Mouse (Mus musculus) adrenal gland, adult (tissue): ENCODE results near the gene Mob3a.

Experiments used
- DNase-seq, 2 experiments: peaks; one replicate each; pipeline ENCODE4 v3.0.0; 2022 to 2023; ENCODE audit warnings: low spot score in 1 of 2; ENCODE audit not compliant: inconsistent age in 2 of 2

Mob3a gene

DNA sequence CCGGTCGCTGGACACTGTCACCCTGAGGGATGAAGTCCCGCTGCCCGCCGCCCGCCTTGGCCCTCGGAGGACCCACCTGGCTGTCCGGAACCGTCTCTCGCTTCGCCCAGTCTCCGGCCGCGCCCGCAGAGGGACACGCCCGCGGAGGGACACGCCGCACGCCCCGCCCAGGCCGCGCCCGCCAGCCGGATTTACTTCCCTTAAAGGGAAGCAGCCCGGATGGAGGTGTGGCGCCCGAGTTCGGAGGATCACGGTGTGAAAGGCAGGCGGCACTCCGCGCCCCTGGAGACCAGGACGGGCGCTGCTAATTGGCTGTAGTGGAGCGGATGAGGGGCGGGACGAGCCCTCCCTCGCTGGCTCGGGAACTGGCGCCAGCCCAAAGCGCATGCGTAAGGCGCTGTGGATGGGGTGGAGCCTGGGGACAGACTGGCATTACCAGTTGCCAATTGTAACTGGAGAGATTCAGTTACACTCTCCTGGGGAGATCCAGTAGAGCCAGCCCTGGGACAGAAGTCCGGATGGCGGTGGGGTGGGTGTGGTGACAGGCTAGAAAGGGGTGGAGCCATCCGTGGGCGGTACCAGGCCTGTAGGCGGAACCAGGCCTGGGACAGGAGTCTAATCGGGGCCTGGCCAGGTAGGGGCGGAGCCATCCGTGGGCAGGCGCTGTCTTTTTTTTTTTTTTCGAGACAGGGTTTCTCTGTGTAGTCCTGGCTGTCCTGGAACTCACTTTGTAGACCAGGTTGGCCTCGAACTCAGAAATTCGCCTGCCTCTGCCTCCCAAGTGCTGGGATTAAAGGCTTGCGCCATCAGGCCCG, at the start of gene Mob3a, which contains the start of gene Izumo4:
Gene Mob3a, minus strand, starts transcription at position 257 of the 815 bp plus-strand sequence.
Gene Izumo4, plus strand, starts transcription at position 464 of the 815 bp plus-strand sequence.
- peak; percentile 100 for DNase-seq

DNA sequence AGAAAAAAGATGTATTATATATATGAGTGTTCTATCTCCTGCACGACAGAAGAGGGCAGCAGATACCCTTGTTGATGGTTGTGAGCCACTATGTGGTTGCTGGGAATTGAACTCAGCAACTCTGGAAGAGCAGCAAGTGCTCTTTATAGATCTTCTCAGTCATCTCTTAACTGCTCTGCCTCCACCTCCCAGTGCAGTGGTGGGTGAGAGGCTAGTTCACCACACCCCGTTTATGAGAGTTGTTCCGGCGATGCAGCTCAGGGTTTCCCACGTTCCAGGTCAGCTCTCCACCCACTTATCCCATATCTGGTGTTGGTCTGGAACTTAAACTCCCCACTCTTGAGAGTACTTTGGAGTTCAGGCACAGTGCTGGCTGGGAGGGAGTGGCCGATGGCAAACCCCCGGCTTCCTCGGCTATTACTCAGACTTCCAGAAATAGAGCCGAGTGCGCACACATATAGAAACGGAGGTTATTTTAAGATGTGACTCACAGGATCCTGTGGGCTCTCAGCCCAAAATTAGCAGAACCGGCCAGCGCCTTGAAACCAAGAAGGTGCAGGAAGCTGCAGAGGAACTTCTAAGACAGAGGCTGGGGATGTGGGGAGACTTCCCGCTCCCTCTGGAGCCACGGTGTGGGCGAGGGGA, 49.5 kb upstream of the Mob3a start:
- peak; percentile 82 to 92 for DNase-seq

DNA sequence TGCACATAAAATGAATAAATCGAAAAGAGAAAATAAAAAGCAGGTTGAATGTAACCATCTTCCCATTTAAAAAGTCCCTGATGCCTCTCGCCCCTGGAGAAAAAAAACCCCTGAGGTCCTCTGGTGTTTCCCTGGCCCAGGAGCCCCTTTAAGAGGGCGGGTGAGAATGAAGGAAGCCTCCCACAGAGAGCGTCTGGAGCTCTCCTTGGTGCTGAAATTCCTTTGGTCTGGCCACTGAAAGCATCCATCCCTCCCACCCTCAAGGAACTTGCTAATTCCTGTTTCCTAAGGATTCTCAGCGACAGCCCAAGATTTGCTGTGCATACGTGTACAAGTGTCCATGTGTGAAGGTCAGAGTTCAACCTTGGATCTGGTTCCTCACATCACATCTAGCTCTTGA, 46.8 kb upstream of the Mob3a start:
- peak; percentile 55 to 85 for DNase-seq

DNA sequence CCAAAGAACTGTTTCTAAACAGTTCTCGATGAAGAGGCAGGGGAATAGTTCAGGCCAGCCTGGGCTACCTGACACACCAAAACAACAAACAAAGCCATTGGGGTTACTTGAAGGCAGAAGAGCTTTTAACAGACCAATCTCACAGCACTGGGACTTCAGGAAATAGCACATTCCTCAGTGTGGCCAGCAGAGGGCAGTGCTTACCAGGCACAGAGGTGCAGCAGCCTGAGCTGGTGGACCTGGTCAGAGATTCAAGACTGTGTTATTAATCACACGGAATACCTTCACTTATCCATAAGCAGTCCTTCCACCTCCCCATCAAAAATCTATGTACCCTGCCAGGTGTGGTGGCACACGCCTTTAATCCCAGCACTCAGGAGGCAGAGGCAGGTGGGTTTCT, 45.6 kb upstream of the Mob3a start:
- peak; percentile 80 to 92 for DNase-seq

DNA sequence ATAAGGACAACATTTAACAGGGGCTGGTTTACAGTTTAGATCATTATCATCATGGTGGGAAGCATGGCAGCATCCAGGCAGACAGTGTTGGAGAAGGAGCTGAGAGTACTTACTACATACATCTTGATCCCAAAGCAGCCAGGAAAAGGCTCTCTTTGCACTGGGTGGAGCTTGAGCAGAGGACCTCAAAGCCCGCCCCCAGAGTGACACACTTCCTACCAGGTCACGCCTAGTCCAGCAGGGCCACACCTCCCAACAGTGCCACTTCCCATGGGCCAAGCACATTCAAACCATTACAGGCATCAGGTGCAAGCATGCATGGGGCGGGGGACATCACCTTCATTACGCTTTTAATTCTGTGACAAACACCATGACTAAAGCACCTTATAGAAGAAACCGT, 42.5 kb upstream of the Mob3a start:
- DNase-seq = peak; percentile 72 to 87

DNA sequence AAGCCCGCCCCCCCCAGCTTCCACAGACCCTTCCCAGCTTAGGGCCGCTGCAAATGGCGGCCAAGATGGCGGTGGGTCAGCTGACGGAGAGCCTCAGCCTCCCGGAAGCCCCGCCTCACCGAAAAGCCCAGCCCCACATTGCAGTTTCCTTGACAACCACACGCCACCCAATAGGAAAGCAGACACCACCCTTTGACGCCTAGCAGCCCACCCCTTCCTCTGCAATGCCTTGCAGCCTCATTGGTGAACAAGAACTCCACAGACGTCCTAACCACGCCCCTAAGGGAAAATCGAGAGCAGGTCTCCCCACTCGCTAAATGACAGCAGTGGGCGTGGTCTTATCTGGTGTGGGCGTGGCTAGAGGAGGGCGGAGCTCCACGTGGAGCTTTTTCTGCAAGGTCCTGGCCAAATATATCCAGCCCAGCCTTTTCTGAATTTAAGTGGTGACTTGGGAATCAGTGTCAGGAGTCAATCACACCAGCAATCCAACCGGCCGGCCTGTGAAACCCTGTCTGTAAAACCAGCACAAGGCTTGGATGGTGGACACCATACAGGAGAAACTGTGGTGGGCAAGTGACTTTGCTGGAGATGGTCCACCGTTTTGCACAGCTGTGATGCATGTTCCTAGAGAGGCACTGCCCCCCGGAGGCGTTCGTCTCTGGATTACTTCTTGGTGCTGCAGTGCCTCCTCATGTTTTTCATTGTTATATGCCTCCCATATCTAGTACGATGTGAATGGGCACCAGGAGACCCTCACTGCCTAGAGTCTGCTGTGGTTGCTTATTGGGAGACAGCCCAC, 40.6 kb upstream of the Mob3a start, which contains the start of gene Ap3d1:
Gene Ap3d1, minus strand, starts transcription at position 85 of the 799 bp plus-strand sequence.
- peak; percentile 99 to 100 for DNase-seq

DNA sequence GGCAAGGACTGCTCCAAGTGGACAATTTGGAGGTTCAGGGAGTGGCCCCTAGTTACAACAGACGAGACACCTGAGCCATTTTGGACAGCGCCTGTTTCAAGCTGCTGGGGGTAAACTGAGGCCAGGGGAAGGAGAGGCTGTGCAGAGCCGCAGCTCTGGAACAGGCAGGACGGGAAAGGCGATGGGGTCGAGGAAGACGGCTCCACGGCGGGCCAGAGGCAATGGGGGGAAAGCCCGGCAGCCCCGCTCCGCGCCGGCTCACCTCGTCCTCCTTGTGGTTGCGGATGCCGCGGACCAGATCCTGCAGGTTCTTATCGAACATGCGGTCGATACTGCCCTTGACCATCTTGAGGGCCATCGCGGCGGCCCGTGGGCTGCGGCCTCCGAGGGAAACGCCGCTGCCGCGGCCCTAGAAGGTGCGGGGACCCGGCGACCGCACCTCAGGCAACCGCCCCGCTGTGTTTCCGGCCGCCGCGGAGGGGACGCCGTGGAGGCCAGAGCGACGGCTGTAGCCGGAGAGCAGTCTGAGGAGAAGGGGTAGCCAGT, 39.9 kb upstream of the Mob3a start:
- no peak for DNase-seq

DNA sequence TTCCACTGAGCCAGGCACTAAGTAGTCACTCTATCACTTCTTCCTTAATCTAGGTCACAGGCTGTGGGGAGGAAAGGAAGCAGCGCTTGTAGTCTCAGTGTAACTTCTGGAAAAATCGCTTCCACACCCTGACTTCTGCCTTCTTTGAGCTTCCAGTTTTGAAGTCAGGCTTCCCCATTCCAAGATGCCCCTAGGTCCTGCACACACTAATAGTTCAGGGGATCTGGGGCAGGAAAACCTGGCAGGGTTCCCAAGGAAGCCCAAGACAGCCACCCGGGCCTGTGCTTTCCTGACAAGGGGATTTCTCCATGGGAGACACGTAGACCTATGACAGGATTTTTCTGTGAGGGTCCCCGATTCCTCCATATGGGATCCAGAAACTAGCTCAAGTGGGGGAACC, 39.4 kb upstream of the Mob3a start:
- peak; percentile 52 to 85 for DNase-seq

DNA sequence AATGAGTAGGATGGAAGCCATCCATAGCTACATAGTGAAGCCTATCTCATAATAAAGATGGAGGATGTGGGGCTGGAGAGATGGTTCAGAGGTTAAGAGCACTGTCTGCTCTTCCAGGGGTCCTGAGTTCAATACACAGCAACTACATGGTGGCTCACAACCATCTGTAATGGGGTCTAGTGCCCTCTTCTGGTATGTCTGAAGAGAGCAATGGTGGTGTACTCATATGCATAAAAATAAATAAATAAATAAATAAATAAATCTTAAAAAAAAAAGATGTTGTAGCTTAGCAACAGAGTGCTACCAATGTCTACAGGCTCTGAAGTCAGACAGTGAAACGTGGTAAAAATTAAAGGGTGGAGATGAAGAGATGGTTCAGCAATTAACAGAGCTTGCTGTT, 36.9 kb upstream of the Mob3a start:
- no peak for DNase-seq

DNA sequence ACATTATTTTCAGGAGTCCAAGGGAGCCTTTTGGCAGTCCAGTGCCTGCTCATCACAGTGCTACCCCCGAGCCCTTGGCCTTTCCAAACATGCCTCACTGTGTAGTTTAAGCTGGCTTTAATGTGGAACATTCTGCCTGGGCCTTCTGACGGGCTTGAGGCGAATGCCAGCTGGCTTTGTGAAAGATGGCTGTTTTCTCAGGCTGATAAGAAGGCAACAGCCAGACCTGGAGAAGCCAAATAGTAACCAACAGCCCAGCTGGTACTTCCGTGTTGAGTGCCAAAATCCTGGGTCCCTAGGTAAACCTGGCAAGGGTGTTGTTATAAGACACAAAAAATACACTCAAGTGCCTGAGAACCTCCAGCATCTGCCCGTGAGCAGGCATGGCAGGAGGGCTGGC, 35.0 kb upstream of the Mob3a start:
- DNase-seq = peak; percentile 63 to 82

DNA sequence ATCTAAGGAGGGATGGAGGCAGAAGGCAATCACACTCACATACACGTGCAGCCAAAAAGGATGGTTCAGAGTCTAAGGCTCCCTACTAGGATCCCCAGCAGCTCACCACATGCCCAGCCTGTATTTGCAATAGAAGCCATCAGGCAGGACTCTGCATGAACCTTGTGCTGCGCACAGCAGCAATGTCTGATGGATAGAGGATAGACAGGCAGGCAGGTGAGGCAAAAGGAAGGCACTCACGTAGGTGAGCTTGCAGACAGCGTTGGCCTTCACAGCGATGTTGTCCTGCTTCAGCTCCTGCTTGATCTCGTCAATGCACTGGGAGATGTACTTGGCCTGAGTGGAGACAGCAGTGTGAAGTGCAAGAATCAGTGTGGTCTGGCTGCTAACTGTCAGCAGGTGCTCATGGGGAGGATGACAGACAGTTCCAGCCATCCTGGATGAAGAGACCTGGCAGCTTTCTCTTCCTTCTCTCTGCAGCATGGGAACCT, 30.9 kb upstream of the Mob3a start:
- DNase-seq = no peak

DNA sequence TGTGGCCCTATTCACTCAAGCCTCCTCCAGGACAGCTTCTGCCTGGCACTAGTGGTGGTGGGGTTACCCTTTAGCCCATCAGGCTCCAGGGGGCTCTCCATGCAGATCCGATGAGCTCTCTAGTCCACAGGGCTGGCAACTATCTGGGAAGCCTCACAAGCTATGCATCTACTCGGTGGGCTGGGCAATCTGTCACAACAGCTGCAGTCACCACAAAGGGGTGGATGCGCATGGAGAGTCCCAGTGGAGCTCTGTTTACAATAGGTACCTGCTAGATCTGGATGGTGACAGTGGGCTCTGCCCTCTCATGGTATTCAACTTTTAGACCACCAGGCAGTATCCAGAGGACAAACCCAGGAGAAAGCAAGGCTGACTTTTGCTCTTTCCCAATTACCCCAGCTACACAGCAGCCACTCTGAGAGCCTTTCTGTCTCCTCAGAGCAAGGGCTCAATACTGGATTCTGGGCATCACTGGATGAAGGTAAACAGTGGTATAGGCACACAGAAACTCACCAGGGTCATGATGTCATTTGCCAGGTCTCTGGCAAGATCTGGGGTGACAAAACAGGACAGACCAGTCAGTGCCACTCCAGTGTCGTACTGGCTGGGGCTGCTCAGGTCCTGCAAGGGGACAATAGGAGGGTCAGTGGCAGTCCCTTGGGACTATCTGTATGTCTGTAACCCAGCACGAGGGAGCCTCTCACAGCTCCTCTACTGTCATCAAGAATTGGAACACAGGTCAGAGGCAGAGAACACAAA, 25.8 kb upstream of the Mob3a start:
- no peak for DNase-seq

DNA sequence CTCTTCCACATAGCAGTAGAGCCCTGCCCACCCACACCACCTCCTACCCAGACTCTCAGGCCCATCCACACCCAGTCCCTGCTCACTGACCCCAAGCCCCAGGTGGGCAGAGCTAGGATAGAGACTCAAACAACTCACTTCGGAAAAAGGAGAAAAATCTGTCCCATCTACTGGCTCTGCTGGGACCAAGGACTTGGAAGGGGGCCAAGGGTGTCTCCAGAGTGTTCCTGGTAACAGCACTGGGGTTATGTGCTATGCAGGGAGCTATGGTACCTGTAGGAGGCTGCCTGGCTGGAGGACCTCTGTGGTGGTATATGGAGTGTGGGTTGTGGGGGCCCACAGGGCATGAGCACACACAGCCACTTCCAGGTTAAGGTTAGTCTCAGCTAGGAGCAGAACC, 15.5 kb upstream of the Mob3a start:
- peak; percentile 59 to 80 for DNase-seq

DNA sequence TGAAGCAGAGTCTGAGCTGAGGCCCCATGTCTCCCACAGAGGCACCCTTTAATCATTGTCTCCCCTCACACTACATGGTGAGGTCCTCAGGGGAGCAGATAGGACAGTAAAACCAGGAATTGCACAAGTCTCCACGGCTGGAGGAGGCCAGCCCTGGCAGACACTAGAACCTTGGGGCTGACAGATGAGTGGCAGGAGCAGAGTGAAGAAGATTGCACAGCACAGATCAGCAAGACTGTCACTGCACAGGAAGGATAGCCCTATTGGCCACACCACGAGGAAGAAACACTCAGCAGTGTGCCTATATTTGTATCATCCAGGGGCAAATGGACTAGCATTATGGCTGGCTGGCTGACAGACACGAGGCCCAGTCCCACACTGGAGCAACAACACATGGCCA, 9.1 kb upstream of the Mob3a start:
- DNase-seq = peak in 1 of 2 experiments; percentile 69

DNA sequence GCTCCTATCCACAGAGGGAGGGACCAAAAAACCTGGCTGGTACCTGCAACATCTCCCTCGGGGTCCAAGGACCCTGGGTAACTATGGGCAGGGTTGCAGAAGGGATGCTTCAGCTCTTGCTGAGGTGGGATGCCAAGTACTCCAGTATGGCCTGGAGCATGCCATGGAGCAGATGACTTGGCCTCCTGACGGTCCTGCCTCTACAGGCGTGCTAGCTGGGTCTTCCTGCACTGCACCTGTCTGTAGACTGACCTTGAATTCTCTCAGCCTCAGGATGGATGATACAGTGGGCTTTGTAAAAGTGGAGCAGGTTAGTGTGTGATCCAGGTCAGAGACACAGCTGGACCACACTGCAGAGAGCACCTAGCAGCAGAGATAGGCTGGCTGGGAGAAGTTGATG, 3.7 kb upstream of the Mob3a start:
- DNase-seq = no peak

DNA sequence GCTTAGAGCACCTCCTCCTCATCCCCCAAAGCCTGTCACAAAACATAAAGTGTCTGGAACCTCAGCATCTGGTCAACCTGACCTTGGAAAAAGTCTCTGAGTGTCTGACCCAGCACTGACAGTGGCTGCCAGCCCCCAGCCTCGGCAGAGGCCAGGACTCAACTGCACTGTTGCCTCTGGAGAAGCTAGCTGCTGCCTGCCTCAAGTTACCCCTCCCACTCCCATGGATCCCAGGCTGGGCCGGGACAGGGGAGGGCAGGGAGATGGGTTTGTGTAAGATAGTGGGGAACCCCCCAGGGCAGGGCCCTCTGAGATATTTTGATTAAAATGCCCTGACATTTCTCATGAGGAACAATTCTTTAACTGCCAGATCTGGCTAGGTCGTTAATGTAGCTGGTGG, 3.3 kb upstream of the Mob3a start:
- no peak for DNase-seq

DNA sequence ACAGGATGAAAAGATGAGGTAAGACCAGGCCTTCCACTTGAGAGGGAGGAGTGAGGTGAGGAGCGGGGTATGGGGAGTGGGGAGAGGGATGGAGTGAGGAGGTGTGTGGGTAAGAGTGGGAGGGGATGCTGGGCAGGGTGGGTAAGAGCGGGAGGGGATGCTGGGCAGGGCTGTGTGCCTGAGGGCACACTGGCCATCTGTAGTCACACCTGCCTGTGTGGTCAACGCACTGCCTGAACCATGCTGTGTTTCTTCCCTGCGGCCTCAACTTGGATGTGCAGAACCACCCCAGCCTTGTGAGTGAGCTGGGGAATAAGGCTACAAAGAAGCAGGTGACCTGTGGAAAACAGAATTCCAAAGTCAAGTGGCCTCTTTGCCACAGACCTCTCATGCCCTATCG, 2.6 kb upstream of the Mob3a start:
- no peak for DNase-seq

DNA sequence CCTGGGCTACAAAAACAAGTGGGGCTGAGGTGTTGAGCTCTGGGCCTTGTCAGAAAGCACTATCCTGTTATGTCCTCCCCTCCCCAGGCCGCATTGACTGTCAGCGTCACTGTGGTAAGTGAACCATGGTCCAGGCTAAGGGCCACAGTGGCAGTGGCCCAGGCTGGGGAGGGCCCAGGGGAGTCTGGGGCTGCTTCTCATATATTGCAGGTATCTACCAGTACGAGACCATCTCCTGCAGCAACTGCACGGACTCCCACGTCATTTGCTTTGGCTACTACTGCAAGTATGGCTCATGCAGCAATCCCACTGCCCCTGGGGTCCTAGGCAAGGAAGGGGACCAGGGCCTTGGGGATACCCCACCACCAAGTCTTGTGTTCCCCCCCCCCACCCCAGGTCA, 1.9 kb upstream of the Mob3a start:
- DNase-seq = no peak

DNA sequence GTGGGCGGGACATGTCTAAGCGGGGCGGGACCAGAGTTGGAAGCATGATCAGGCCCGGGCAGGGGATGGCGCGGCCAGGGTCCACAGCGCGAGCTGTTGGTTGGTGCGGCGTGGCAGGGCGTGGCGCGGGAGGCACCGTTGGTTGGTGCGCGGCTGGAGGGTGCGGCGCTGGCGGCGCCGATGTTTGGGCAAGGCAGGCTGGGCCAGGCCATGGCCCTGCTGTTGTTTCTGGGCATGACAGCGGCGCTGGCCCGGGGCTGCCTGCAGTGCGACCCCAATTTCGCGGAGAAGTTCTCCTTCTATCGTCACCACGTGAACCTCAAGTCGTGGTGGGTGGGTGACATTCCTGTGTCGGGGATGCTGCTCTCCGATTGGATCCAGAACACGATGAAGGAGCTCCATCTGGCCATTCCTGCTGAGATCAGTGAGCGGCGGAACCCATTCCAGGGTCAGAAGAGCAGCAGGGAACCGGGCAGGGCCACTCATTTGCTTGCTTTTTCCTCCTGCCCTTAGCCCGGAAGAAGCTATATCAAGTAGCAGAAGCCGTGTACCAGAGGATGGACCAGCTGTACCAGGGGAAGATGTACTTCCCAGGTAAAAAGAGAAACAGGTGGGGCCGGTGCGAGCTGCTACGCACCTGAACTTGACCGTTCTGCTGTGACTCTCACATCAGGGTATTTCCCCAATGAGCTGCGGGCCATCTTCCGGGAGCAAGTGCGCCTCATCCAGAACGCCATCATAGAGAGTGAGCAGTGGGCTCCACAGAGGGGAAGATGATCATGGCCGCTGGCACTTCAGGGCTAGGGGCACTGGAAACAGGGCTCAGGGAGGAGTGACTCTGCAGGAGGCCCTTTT, 986 bp upstream of the Mob3a start:
- peak; percentile 98 to 99 for DNase-seq
